Mouse (Mus musculus) T-helper 2 cell (primary cell): ENCODE measurements around the gene 4933428M09Rik.
"Not testable (repeated sequence)": the region's sequence is repeated elsewhere in the genome, so short reads cannot be mapped to it uniquely, and the experiment has no call there.

ENCODE experiments used
- in situ Hi-C: fragments of 300-600 bp; cut with MboI, MseI; formaldehyde crosslinking; loops from one replicate; pipeline ENCODE4 v1.15.1; 2025; ENCODE audit warnings: high pct_unique_total_duplicates

4933428M09Rik gene

GRCm38 (mm10) chrX:139178928-139179327 lies at the start of gene 4933428M09Rik:
Gene 4933428M09Rik, plus strand, starts transcription at chrX:139179228.
- in situ Hi-C loops = no loop called here

- in situ Hi-C loops = no loop called here
These were observed 45.0 kb upstream of the 4933428M09Rik start for GRCm38 (mm10) chrX:139134031-139134430.

GRCm38 (mm10) chrX:139191506-139191905 lies 12.5 kb downstream of the 4933428M09Rik start:
- in situ Hi-C loops = not testable (repeated sequence)

GRCm38 (mm10) chrX:139194572-139195279 lies 15.7 kb downstream of the 4933428M09Rik start:
- in situ Hi-C loops = no loop called here

GRCm38 (mm10) chrX:139209191-139209828 lies 30.3 kb downstream of the 4933428M09Rik start:
- in situ Hi-C loops = not testable (repeated sequence)

- in situ Hi-C loops = no loop called here
These were observed 30.8 kb downstream of the 4933428M09Rik start, which contains the start of gene Mum1l1 for GRCm38 (mm10) chrX:139209829-139210225. Gene Mum1l1, plus strand, starts transcription at chrX:139210042.

GRCm38 (mm10) chrX:139214765-139215164 lies 35.7 kb downstream of the 4933428M09Rik start:
- in situ Hi-C loops = no loop called here

- in situ Hi-C loops = no loop called here
These were observed 37.4 kb downstream of the 4933428M09Rik start for GRCm38 (mm10) chrX:139216409-139216808.

- in situ Hi-C loops = no loop called here
These were observed 38.1 kb downstream of the 4933428M09Rik start for GRCm38 (mm10) chrX:139216991-139217593.

GRCm38 (mm10) chrX:139217776-139218175 lies 38.7 kb downstream of the 4933428M09Rik start:
- in situ Hi-C loops = no loop called here

GRCm38 (mm10) chrX:139219017-139219416 lies 40.0 kb downstream of the 4933428M09Rik start:
- in situ Hi-C loops = no loop called here

- in situ Hi-C loops = no loop called here
These were observed 41.8 kb downstream of the 4933428M09Rik start for GRCm38 (mm10) chrX:139220830-139221229.

- in situ Hi-C loops = no loop called here
These were observed 42.9 kb downstream of the 4933428M09Rik start for GRCm38 (mm10) chrX:139221893-139222292.
